Mouse (Mus musculus) liver, adult (tissue): ENCODE results near the gene Fbxw4.
A peak's percentile ranks its signal among the peaks of the same experiment; 100 is the strongest.

Experiments
- GATA4 ChIP-seq: IDR thresholded peaks from 2 replicates; pipeline ENCODE4 v1.6.1; 2014; ENCODE audit warnings: mild to moderate bottlenecking, low read length; ENCODE audit not compliant: insufficient replicate concordance

Fbxw4 gene

DNA sequence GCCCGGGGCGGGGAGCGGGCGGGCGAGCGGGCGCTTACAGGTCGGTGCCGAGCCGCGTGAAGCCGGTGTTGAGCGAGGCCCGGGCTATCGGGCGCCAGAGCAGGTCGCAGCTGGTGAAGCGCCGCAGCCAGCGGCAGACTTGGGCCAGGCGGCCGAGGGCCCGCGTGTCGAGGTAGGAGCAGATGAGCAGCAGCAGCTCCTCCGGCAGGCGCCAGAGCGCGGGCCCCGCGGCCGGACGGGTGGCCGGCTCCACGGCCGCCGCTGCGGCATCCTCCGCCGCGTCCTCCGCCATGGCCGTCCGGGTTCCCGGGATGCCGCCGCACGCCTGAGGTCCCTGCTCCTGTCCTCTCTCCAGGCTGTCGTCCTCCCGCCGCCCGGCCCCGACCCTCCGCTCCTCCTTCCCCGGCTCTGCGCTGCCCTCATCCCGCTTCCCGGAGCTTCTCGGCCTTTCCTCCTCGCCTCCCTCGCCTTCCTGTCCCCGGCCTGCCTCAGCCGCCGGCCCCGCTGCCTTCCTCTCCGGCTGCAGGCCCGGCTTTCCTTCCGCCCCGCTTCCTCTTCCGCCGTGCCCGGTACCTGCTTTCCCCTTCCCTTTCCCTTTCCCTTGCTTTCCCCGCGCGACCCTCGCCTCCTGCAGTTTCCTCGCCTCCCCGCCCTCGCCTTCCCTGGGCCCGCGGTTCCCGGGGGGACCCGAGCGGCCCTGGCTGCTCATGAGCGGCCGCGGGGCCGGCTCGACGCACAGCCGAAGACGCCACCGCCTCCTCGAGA is at the start of gene Fbxw4:
Gene Fbxw4 (minus strand): TSS at position 575 of the 765 bp plus-strand sequence.
- TF ChIP-seq GATA4: peak; percentile 8; the same call in 1 of the 2 replicates

DNA sequence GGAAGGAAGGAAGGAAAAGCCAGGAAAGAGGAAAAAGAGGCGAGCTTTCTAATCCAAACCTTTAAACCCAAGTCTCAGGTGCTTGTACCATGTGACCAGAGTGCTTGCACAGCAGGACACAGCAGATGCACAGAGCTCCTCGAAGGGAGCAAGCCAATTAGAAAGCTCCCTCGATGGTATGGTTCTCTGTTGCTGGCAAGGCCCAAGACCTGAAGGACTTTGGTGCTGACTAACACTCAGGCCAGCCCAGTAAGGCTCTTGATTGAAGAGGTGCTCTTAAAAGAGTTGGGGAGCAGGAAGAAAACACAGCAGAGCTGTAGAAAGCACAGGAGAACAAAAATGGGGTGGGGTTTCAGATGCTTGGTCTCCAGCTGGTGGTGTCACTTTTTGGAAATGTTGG is 48.6 kb upstream of the Fbxw4 start:
- TF ChIP-seq GATA4: no peak

DNA sequence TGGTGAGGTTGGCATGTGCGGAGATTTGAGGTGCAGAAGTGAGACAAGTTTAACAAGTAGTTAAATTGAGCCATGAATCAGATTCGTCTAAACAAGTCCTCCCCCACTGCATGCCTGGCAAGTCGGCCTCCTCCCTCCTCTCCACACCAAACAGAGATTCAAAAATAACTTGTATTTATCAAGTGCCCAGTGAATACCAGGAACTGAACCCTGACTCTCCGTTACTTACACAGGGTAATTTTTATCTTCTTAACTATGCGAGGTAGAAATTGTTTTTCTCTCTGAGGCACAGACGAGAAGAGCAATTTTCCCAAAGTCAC is 36.1 kb upstream of the Fbxw4 start:
- no peak for TF ChIP-seq GATA4

DNA sequence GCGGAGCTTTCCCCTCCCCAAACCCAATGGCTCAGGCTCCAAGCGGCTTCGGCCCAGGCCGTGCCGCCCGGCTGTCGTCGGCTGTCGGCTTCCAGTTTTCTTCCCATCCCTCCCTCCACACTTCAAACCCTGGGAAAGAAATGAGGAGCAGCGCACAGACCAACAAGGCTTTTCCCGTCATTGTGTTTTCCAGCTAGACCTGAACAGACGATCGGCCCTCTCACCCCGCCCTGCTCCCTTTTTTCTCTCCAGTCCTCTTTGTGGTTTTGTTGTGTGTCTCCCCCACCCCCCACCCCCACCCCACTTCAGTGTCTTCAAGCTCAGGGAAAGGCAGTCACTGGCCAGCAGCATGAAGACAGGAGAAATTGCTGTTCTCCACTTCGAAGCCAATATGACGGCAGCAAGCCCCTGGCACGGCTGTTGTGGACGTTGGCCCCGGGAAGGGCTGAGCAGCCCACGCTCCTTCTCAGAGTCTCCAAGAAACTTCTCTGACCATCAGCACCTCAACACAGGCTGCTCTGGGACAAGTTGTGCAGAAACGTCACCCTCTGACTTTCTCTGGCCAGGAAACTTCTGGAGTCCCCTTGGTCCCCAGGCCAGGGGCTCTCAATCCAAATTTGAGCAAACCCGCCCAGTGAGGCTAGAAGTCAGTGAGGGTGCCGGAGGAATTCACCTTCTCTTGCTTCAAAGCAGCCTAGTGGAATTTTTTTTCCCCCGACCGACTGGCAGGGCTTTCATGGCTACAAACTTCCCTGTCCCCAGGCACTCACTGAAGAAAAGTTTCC is 35.6 kb upstream of the Fbxw4 start:
- TF ChIP-seq GATA4: no peak

DNA sequence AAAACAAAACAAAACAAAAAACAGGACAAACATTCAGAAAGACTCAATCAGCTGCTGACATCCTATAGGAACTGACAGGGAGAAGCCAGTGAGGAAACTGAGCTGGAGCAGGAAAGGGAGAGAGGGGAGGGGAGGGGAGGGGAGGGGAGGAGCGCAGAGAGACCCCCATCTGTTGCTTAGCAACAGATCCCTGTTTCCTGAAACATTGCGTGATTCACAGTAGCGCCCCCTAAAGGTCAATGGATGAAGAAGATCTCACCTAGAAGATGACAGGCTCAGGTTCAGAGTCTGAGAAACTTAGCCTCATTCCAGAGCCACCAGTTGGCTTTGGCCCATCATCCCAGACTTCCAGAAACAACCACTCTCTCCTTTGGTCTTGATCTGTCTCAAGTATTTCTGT is 33.9 kb upstream of the Fbxw4 start:
- TF ChIP-seq GATA4: no peak

DNA sequence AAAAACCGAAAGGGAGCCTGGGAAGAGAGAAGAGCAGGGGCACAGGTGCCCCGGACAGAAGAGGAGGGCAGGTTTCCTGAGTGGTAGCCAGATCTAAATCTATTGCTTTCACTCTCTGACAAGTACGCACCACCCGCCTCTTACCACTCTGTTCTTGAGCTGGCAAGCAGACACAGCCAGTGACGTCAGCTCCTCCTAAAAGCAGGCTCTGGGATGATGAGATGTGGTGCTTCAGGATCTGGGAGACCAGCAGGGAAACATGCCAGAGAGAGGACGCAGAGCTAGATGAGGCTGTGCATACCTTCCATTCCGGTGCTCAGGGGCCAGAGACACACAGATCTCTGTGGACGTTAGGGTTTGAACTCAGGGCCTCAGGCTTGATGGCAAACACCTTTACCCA is 32.1 kb upstream of the Fbxw4 start:
- TF ChIP-seq GATA4: no peak

DNA sequence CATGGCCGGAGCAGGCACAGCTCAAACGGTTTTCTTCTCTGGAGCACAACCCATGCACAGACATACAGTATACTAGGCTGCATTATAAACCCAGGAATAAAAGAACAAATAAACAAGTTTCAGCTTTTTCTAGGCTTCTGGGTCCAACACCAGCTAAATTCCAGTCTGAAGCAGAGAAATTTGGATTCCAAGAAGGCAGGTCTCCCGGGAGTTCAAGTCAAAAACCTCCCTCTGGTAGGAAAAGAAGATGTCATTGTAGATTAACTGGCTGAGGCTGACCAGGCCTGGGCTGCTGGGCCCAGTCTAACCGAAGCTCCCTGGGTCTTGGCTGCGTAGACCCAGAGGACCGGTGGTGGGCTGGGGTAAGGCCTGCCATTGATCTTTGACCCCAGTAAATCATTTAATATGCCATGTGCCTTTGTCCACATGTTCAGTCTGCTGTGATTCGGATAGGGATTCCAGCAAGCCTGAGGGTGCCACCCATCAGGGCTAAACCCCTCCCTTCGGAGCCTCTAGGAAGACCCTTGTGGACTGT is 31.0 kb upstream of the Fbxw4 start:
- no peak for TF ChIP-seq GATA4

DNA sequence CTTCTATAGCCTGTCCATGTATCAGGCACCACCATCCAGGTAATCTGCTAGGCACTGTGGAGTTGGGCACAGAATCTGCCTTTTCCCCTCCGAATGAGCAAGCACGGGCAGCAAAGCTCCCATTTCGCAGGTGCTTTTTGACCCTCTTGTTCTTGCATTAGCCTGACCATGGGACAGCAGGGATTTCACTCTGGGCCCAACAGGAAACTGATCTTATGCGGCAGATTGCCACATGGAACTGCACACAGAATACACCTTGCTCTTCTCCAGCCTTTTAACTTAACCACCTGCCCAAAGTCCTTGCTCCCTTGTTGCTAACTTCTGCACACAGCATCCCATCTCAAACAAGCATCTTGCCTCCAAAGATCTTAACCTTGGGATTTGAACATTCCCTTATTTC is 26.9 kb upstream of the Fbxw4 start:
- no peak for TF ChIP-seq GATA4

DNA sequence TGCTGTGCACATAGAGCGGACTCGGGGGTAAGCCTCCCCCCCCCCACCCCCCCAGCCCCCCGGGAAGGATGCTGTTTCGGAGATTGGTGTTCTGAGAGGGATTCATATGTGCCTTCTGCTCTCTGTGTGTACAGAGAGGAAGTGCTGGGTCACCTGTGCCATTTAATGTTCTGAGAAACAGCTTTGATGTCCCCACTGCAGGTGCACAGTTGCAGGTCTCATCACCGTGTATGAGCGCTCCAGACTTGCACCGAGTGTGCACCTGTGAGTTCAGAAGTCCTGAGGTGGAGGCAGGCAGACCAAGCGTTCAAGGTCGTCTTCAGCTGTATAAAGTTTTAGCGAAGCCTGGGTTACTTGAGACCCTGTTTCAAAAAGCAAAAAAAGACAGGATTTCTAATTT is 23.6 kb upstream of the Fbxw4 start:
- TF ChIP-seq GATA4: no peak

DNA sequence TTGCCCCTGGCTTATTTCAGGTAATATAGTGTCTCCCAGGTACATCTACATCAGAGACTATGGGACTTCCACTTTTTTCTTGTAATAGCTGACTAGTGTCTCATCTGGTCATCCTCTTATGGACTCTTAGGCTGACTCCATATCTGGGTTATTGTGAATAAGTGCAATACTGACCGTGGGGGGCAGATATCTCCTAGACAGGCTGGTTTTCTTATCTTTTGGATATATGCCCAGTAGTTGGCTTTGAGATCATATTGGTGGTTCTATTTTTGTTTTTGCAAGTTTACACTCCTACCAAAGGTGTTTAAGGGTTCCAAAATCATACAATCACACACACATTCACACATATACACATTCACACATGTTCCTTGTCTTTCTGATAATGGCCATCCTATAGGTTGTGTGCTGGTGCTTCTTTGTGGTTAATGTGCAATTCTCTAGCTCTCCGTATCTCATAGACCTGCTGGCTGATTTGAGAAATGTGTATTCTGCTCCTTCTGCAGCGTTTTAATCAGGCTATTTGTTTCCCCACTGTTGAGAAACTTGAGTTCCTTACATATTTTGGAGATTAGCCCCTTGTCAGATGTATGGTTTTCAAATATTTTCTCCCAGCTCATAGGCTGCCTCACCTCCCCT is 20.5 kb upstream of the Fbxw4 start:
- TF ChIP-seq GATA4: no peak

DNA sequence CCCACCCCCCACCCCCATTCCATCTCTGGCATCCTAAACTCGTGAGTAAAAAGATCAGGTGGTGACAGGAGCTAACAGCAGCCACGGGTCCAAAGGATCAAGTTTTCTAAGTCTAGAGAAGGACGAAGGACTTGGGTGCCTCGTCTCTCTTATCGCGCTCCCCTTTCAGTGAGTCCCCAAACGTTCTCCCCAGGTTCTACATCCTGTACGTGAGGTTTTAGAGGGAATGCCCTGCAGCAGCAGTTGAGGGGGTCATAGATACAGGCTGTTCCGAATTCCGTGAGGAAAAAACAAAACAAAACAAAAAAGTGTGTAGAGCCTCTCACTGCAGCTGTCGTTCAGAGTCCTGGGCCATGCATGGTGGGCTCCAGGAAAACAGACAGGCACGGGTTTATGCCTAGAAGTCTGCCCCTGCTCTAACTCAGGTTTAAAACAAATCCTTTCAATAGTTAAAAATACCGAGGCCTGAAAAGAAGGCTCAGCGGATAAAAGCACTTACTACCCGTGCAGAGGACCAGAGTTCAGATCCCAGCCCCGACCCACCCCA is 16.7 kb upstream of the Fbxw4 start:
- no peak for TF ChIP-seq GATA4

DNA sequence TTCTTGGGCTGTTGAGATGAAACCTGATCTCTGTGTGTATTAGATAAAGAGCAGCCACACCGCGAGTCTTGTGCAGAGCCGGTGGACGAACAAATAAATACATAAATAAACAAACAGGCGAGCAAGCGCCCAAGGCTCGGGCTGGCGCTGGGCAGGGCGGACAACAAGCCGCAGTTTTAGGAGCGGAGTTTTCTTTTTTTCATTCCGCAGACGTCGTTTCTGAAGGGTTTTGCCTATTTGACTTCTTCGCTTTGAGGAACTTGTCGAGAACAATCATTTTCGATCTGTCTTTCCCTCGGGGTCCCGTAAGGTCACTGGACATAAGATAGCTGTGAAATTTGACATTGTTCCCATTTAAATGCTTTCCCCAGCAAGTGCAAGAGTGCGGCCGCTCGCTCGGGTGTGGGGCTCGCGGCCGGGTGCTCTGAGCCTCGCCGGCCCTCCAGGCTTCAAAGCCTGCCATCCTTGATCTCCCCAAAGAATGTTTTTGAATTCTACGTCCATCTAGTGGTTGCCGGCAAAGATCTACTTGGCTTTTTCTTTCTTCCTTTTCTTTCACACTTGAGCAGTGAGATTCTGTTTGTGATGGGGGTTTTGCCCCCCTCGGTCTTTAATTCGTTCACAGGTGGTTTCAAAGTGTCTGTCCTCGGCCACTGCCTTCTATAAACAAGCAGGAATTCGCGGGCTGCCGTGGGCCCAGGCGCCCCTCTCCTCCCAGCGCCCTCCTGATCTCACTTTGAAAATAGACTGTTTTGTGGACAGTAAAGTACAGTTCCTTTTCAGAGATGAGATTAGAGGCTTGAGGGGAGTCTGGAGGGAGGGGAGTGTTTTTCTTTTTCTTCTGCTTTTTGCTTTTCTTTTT is 15.8 kb upstream of the Fbxw4 start:
- TF ChIP-seq GATA4: no peak

DNA sequence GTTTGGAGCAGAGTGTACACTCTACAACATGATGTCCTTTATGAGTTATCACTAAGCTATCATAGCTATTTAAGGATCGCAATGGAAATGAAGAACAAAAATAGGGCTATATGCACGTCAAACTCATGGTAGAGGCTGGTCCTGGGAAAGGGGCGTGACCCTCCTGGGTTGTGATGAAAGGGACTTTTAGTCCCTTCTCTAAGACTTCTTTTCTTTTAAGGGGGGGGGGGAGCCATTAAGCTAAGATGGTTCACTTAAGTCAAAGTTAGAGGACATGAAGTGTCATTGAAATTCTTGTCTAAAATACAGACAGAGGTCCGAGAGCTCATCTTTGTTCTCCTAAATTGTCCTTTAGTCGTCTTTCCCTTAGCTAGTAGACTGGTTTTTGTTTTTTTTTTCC is 15.1 kb upstream of the Fbxw4 start:
- no peak for TF ChIP-seq GATA4

DNA sequence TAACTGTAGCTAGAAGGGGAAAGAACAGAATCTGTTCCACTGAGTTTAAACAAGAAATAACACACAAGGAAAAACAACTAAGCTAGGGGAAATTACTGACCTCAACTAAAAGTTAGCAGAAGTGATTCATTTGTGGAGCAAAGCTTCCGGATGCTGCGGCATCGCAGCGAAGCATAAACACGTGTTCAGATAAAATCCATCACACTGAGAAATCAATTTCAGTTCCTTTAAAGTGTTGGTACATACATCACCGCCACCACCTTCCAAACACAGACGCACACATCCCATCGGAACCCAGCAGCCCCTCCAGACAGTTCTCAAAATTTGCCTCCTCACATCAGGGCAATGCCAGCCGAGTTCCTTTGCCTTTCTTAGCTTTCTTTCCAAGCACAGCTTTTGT is 12.9 kb upstream of the Fbxw4 start:
- no peak for TF ChIP-seq GATA4

DNA sequence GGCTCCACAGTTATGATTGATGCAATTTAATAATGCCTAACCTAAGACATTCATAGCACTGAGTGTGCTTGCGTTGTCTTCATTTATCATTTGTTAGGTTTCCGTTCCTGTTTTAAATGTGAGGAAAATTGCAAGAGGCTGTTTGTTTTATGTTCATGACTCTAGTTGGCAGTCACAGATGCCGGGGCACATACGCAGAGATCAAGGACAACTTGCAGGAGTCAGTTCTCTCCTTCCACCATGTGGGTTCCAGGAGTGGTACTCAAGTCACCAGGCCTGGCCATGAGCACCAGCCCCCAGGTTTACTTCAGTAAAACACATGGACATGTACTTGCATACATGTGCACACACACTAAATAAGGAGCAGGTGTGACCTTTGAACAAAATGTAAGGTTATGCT is 8.9 kb upstream of the Fbxw4 start:
- TF ChIP-seq GATA4: no peak

DNA sequence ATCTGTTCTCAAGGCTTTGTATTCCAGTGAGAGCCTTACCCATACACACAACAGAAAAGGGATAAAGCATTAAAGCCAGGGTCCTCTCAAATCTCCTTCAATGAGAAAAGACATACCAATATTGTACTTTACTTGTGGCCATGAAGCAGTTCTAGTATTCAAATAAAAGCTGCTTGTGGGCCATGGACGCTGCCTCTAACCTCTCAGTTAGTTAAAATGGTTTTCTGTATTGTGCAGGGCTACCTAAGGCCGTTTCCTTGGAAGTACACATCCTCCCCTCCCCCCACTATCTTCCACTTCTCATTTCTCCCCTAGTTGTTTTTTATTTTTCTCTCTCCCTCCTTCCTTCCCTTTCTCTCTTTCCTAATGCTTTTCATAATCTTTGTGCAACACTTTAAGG is 3.7 kb upstream of the Fbxw4 start:
- TF ChIP-seq GATA4: no peak

DNA sequence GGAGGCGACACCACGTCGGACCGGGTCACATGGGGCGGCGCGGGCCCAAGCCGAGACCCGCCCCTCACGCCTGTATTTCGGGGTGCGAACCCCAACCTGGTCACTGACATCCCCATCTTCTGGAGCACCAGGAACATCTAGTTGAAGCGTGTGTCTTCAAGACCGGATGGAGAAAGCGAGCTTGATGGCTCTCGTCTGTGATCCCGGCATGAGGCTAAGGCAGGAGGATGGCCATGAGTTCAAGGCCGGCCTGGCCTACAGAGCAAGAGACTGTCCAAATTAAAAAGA is 335 bp upstream of the Fbxw4 start:
- 0 out of 2 replicates have a peak, but pooled peaks have one; percentile 0 for TF ChIP-seq GATA4
